Mouse (Mus musculus): ENCODE measurements at regions not wholly inside any gene's neighbourhood (a gene's known extent, or its start where the extent isn't known, plus 50 kb on each side); places are given as distances from the start of the nearest gene placed in this dataset.
A peak's percentile ranks its signal among the peaks of the same experiment; 100 is the strongest.

- no peak for DNase-seq (ENCODE audit: extremely low spot score in 1 of 2, low spot score in 1 of 2)
Observed at GRCm38 (mm10) chr4:37445268-37445667, 493.7 kb upstream of the Lingo2 start.

GRCm38 (mm10) chr4:37412755-37413154, 461.2 kb upstream of the Lingo2 start:
- DNase-seq (ENCODE audit: extremely low spot score in 1 of 2, low spot score in 1 of 2): no peak

- DNase-seq (ENCODE audit: extremely low spot score in 1 of 2, low spot score in 1 of 2): no peak
Observed at GRCm38 (mm10) chr4:37388118-37388517, 436.6 kb upstream of the Lingo2 start.

- DNase-seq (ENCODE audit: extremely low spot score in 1 of 2, low spot score in 1 of 2): no peak
Observed at GRCm38 (mm10) chr4:37386882-37387281, 435.3 kb upstream of the Lingo2 start.

GRCm38 (mm10) chr4:37364209-37364608, 412.7 kb upstream of the Lingo2 start:
- DNase-seq (ENCODE audit: extremely low spot score in 1 of 2, low spot score in 1 of 2): no peak

GRCm38 (mm10) chr4:37361254-37361653, 409.7 kb upstream of the Lingo2 start:
- DNase-seq (ENCODE audit: extremely low spot score in 1 of 2, low spot score in 1 of 2): peak; percentile 1 to 15

- DNase-seq (ENCODE audit: extremely low spot score in 1 of 2, low spot score in 1 of 2): no peak
Observed at GRCm38 (mm10) chr4:37338376-37338775, 386.8 kb upstream of the Lingo2 start.
